Mouse (Mus musculus): ENCODE measurements around the gene Prune2. TPM values are rescaled to one million over a fixed set of nuclear protein-coding genes. Genes with fewer than 3 reads are reported as not detected.

Prune2 gene
- polyA plus RNA-seq, 1 experiment from 2014 or later: 5.0 TPM

DNA sequence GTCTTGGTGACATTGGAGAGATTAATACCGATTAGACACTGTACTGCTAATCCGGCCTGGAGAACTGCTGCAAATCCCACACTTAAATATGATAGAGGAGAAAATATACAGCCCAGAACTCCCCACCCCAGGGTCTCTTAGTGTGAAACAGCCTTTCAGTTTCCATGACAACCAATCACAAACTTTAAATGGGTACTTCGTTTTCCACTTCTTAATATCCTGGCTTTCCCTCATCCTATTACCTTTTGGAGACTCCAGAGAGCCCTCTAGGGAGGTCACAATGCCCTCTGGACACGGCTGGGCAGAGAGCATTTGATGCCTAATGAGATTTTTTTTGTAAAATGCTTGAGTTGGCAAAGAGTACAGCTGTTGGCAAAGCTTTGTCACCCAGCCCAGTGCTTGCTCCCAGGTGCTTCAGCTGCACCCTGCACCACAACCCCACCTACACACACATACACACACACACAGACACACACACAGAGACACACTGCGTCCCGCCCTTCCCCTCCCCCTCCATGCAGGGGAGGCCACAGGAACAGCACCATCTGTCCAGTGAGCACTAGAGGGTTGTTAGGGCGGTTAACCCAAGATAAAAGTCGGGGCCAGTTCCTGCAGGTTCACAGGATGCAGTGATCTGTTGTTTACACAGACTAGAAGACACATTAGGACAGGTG, 122.9 kb downstream of the Prune2 start:
- H3K4me1 ChIP-seq: no peaks in the 10 kb centered on the region
- no peaks in the 10 kb centered on the region for H3K36me3 ChIP-seq
- H3K4me2 ChIP-seq (replicated peaks): no peak overlapping the region
- peak; percentile 65 for ATAC-seq (ENCODE audit: low FRiP score, low read depth)
- no peaks in the 10 kb centered on the region for H3K27me3 ChIP-seq (replicated peaks)
- no peak overlapping the region for H3K9ac ChIP-seq
- no peaks in the 10 kb centered on the region for H3K9me3 ChIP-seq
- H3K4me3 ChIP-seq: no peak overlapping the region
- no peak overlapping the region for H3K27ac ChIP-seq
- WGBS: 40% methylated on average over 8 of the region's 8 CpGs

DNA sequence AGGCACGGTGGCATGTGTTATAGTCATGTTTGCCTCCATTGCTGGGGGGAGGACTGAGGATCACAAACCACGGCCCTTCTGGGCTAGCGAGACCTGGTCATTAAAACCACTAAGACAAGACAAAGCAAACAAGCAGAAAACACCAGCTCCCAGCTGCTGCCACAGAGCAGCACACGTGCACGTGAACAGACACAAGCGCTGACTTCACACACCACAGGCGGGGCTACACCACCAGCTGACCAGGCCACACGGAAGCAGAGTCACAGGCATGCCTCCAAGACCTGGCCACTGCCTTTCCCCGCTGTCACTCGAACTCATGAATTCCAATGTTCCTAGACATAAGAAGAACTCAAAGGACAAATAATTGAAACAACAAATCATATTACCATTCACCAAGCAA, 125.5 kb downstream of the Prune2 start:
- WGBS: 78% methylated on average over 10 of the region's 10 CpGs
- Histone ChIP-seq H3K4me2 (replicated peaks) (no peak overlapping the region), H3K4me3 (no peak overlapping the region), H3K27me3 (replicated peaks) (no peaks in the 10 kb centered on the region), H3K9me3 (no peaks in the 10 kb centered on the region), H3K9ac (no peak overlapping the region), H3K36me3 (no peaks in the 10 kb centered on the region), H3K27ac (no peak overlapping the region), H3K4me1 (no peaks in the 10 kb centered on the region)
- no peak for ATAC-seq (ENCODE audit: low FRiP score, low read depth)

- WGBS: 39% methylated on average over 8 of the region's 8 CpGs
- no peaks in the 10 kb centered on the region for H3K36me3 ChIP-seq
- 0 out of 2 replicates have a peak, but pooled peaks have one; percentile 25 for ATAC-seq (ENCODE audit: low FRiP score, low read depth)
- H3K9ac ChIP-seq: no peak overlapping the region
- no peak overlapping the region for H3K4me2 ChIP-seq (replicated peaks)
- no peaks in the 10 kb centered on the region for H3K4me1 ChIP-seq
- no peaks in the 10 kb centered on the region for H3K9me3 ChIP-seq
- no peak overlapping the region for H3K4me3 ChIP-seq
- H3K27me3 ChIP-seq (replicated peaks): no peaks in the 10 kb centered on the region
- no peak overlapping the region for H3K27ac ChIP-seq
Measured at GRCm38 (mm10) chr19:17094067-17094466, 138.1 kb downstream of the Prune2 start.

- Histone ChIP-seq H3K27me3 (replicated peaks) (no peaks in the 10 kb centered on the region), H3K36me3 (no peaks in the 10 kb centered on the region), H3K4me3 (no peak overlapping the region), H3K9me3 (no peaks in the 10 kb centered on the region), H3K9ac (no peak overlapping the region), H3K4me2 (replicated peaks) (no peak overlapping the region), H3K4me1 (no peaks in the 10 kb centered on the region), H3K27ac (no peak overlapping the region)
- 95% methylated on average over 2 of the region's 2 CpGs for WGBS
- ATAC-seq (ENCODE audit: low FRiP score, low read depth): no peak
Measured at GRCm38 (mm10) chr19:17096338-17096737, 140.4 kb downstream of the Prune2 start.

- no peak overlapping the region for H3K4me2 ChIP-seq (replicated peaks)
- no peak overlapping the region for H3K9ac ChIP-seq
- no peaks in the 10 kb centered on the region for H3K27me3 ChIP-seq (replicated peaks)
- ATAC-seq (ENCODE audit: low FRiP score, low read depth): no peak
- no peak overlapping the region for H3K27ac ChIP-seq
- H3K4me1 ChIP-seq: no peaks in the 10 kb centered on the region
- H3K36me3 ChIP-seq: no peaks in the 10 kb centered on the region
- H3K9me3 ChIP-seq: no peaks in the 10 kb centered on the region
- 83% methylated on average over 6 of the region's 6 CpGs for WGBS
- H3K4me3 ChIP-seq: no peak overlapping the region
Measured at GRCm38 (mm10) chr19:17097210-17097609, 141.3 kb downstream of the Prune2 start.

- WGBS: 73% methylated on average over 8 of the region's 8 CpGs
- H3K4me2 ChIP-seq (replicated peaks): no peak overlapping the region
- H3K4me1 ChIP-seq: no peaks in the 10 kb centered on the region
- no peaks in the 10 kb centered on the region for H3K9me3 ChIP-seq
- H3K36me3 ChIP-seq: no peaks in the 10 kb centered on the region
- no peaks in the 10 kb centered on the region for H3K27me3 ChIP-seq (replicated peaks)
- ATAC-seq (ENCODE audit: low FRiP score, low read depth): no peak
- no peak overlapping the region for H3K27ac ChIP-seq
- H3K9ac ChIP-seq: no peak overlapping the region
- H3K4me3 ChIP-seq: no peak overlapping the region
Measured at GRCm38 (mm10) chr19:17108782-17109181, 152.9 kb downstream of the Prune2 start.

DNA sequence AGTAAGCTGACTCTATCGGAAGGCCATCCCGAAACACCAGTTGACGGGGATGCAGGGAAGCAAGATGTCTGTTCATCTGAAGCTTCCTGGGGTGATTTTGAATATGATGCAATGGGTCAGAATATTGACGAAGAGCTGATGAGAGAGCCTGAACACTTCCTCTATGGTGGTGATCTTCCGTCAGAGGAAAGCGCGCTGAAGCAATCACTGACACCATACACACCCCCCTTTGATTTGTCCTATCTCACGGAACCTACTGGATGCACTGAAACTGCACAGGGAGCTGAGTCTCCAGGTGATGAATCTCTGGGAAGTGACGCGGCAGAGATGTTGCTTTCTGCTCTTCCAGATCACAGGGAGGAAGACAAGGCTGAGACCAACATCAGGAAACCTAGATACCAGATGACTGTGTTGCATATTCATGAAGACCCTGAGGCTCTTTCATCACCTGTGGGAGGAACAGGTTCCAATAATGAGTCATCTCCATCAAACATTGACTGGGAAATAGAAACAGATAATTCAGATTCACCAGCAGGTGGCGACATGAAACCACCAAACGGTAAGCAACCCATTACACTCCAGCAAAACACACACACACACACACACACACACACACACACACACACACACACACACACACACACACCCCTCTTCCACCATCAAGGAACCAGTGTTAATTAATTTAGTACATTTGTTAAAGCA, 168.3 kb downstream of the Prune2 start:
- Histone ChIP-seq H3K4me1 (no peaks in the 10 kb centered on the region), H3K36me3 (no peaks in the 10 kb centered on the region), H3K27ac (no peak overlapping the region), H3K9ac (no peak overlapping the region), H3K27me3 (replicated peaks) (no peaks in the 10 kb centered on the region), H3K4me3 (no peak overlapping the region), H3K9me3 (no peaks in the 10 kb centered on the region), H3K4me2 (replicated peaks) (no peak overlapping the region)
- WGBS: 72% methylated on average over 12 of the region's 12 CpGs
- no peak for ATAC-seq (ENCODE audit: low FRiP score, low read depth)

GRCm38 (mm10) chr19:17125380-17125779, 169.5 kb downstream of the Prune2 start:
- H3K9me3 ChIP-seq: no peaks in the 10 kb centered on the region
- no peaks in the 10 kb centered on the region for H3K4me1 ChIP-seq
- 87% methylated on average over 7 of the region's 7 CpGs for WGBS
- no peaks in the 10 kb centered on the region for H3K27me3 ChIP-seq (replicated peaks)
- H3K9ac ChIP-seq: no peak overlapping the region
- no peak overlapping the region for H3K4me3 ChIP-seq
- no peak overlapping the region for H3K4me2 ChIP-seq (replicated peaks)
- no peaks in the 10 kb centered on the region for H3K36me3 ChIP-seq
- no peak overlapping the region for H3K27ac ChIP-seq
- no peak for ATAC-seq (ENCODE audit: low FRiP score, low read depth)

GRCm38 (mm10) chr19:17130544-17130943, 174.6 kb downstream of the Prune2 start:
- ATAC-seq (ENCODE audit: low FRiP score, low read depth): no peak
- H3K27me3 ChIP-seq (replicated peaks): no peaks in the 10 kb centered on the region
- WGBS: 89% methylated on average over 3 of the region's 3 CpGs

GRCm38 (mm10) chr19:17136677-17137460, 181.0 kb downstream of the Prune2 start:
- WGBS: 8% methylated on average over 21 of the region's 21 CpGs
- ATAC-seq (ENCODE audit: low FRiP score, low read depth): peak; percentile 94
- H3K9ac ChIP-seq: peak overlapping the region; percentile 41; the same call in 1 of the 2 replicates
- peak overlapping the region; percentile 69 for H3K4me2 ChIP-seq (replicated peaks)
- H3K36me3 ChIP-seq: no peaks in the 10 kb centered on the region
- H3K4me3 ChIP-seq: peak overlapping the region; percentile 42
- peaks cover 4% of the 10 kb centered on the region; the same call in 1 of the 2 replicates for H3K4me1 ChIP-seq
- H3K9me3 ChIP-seq: no peaks in the 10 kb centered on the region
- no peaks in the 10 kb centered on the region for H3K27me3 ChIP-seq (replicated peaks)
- no peak overlapping the region for H3K27ac ChIP-seq

More at GRCm38 (mm10) chr19:17130544-17130943, 174.6 kb downstream of the Prune2 start:
- H3K4me2 ChIP-seq (replicated peaks): no peak overlapping the region
- H3K9ac ChIP-seq: no peak overlapping the region
- H3K4me1 ChIP-seq: no peaks in the 10 kb centered on the region
- no peak overlapping the region for H3K4me3 ChIP-seq
- H3K9me3 ChIP-seq: no peaks in the 10 kb centered on the region
- no peak overlapping the region for H3K27ac ChIP-seq
- no peaks in the 10 kb centered on the region for H3K36me3 ChIP-seq

GRCm38 (mm10) chr19:17137656-17138055, 181.7 kb downstream of the Prune2 start:
- Histone ChIP-seq H3K4me2 (replicated peaks) (peak overlapping the region; percentile 69), H3K9me3 (no peaks in the 10 kb centered on the region), H3K36me3 (no peaks in the 10 kb centered on the region), H3K4me1 (peaks cover 4% of the 10 kb centered on the region; the same call in 1 of the 2 replicates), H3K4me3 (no peak overlapping the region), H3K27ac (no peak overlapping the region), H3K27me3 (replicated peaks) (no peaks in the 10 kb centered on the region), H3K9ac (no peak overlapping the region)
- WGBS: 48% methylated on average over 2 of the region's 2 CpGs
- ATAC-seq (ENCODE audit: low FRiP score, low read depth): no peak
